Mouse (Mus musculus) gastrocnemius, postnatal 14 days (tissue): ENCODE measurements around the gene Aph1a. TPM values are rescaled to one million over a fixed set of nuclear protein-coding genes. Genes with fewer than 3 reads are reported as not detected.
A peak's percentile ranks its signal among the peaks of the same experiment; 100 is the strongest.
"Not testable (repeated sequence)": the region's sequence is repeated elsewhere in the genome, so short reads cannot be mapped to it uniquely, and the experiment has no call there.

Experiments used
- DNase-seq: peaks from one replicate; pipeline ENCODE4 v3.0.0; 2021; ENCODE audit warnings: mixed read lengths
- intact Hi-C: fragments of 180-260 bp; cut with DNase I; formaldehyde crosslinking; loops from one replicate; pipeline ENCODE4 v1.15.1; 2025; ENCODE audit warnings: low total_unique reads
- long read RNA-seq, 2 experiments: library from polyadenylated mRNA; stranded (forward); transcript quantifications; one replicate each; pipeline ENCODE4 v2.0.0; 2021
- total RNA-seq, 2 experiments: library from RNA; stranded (reverse); gene quantifications; 2 replicates each; pipeline ENCODE4 v1.2.3; 2021

The Aph1a gene
- 10 to 100 TPM; 53.0 to 56.6 TPM for total RNA-seq
- long read RNA-seq, experiment 1, transcript Aph1a-201 (6 exons, 2,863 nt): minor isoform, 5 of 37 reads
- long read RNA-seq, experiment 1, transcript Aph1a-202 (7 exons, 1,601 nt): major isoform, 18 of 37 reads
- long read RNA-seq, experiment 1, partial matches to known transcripts: 2 of 37 reads
- long read RNA-seq, experiment 1, other reads (novel, unspliced or antisense): 12 of 37 reads
- long read RNA-seq, experiment 2, transcript Aph1a-201 (6 exons, 2,863 nt): minor isoform, 9 of 37 reads
- long read RNA-seq, experiment 2, transcript Aph1a-202 (7 exons, 1,601 nt): major isoform, 15 of 37 reads
- long read RNA-seq, experiment 2, partial matches to known transcripts: 4 of 37 reads
- long read RNA-seq, experiment 2, other reads (novel, unspliced or antisense): 9 of 37 reads

- peak; percentile 97 for DNase-seq
- intact Hi-C loops: not testable (repeated sequence)
Observed at GRCm38 (mm10) chr3:95893606-95894316, at the start of gene Aph1a. Gene Aph1a, plus strand, starts transcription at chr3:95893969.

GRCm38 (mm10) chr3:95850611-95851010 lies 43.2 kb upstream of the Aph1a start:
- intact Hi-C loops: no loop called here
- no peak for DNase-seq

GRCm38 (mm10) chr3:95851317-95851716 lies 42.5 kb upstream of the Aph1a start:
- no peak for DNase-seq

GRCm38 (mm10) chr3:95855502-95856089 lies 38.2 kb upstream of the Aph1a start, which contains the start of gene Prpf3:
Gene Prpf3, minus strand, starts transcription at chr3:95855885.
- intact Hi-C loops: no loop called here
- peak; percentile 95 for DNase-seq

More at GRCm38 (mm10) chr3:95851317-95851716, 42.5 kb upstream of the Aph1a start:
- intact Hi-C loops: no loop called here

GRCm38 (mm10) chr3:95856115-95856514 lies 37.7 kb upstream of the Aph1a start:
- no peak for DNase-seq
- intact Hi-C loops: no loop called here

GRCm38 (mm10) chr3:95857050-95857449 lies 36.7 kb upstream of the Aph1a start:
- DNase-seq, intact Hi-C loops: not testable (repeated sequence)

GRCm38 (mm10) chr3:95858278-95858677 lies 35.5 kb upstream of the Aph1a start:
- DNase-seq, intact Hi-C loops: not testable (repeated sequence)

- DNase-seq: no peak
- intact Hi-C loops: loop anchor here (5.0 to 10.0 kb wide), 2 partner anchors 47 to 194 kb away; partner anchors contain the start of gene Vps45
Observed at GRCm38 (mm10) chr3:95860323-95860722, 33.4 kb upstream of the Aph1a start.

GRCm38 (mm10) chr3:95861216-95861615 lies 32.6 kb upstream of the Aph1a start:
- no peak for DNase-seq
- intact Hi-C loops: loop anchor here (5.0 to 10.0 kb wide), 2 partner anchors 46 to 194 kb away; partner anchors contain the start of gene Vps45

GRCm38 (mm10) chr3:95861796-95862195 lies 32.0 kb upstream of the Aph1a start:
- peak; percentile 48 for DNase-seq
- intact Hi-C loops: loop anchor here (5.0 to 10.0 kb wide), 2 partner anchors 46 to 193 kb away; partner anchors contain the start of gene Vps45

GRCm38 (mm10) chr3:95863578-95863977 lies 30.2 kb upstream of the Aph1a start:
- intact Hi-C loops: loop anchor here (5.0 to 10.0 kb wide), 2 partner anchors 44 to 191 kb away; partner anchors contain the start of gene Vps45
- no peak for DNase-seq

- no peak for DNase-seq
- intact Hi-C loops: loop anchor here (10.0 kb wide), 1 partner anchor 190 kb away; the partner anchor contains the start of gene Vps45
Observed at GRCm38 (mm10) chr3:95865050-95865449, 28.7 kb upstream of the Aph1a start.

- intact Hi-C loops: loop anchor here (10.0 kb wide), 1 partner anchor 189 kb away; the partner anchor contains the start of gene Vps45
- no peak for DNase-seq
Observed at GRCm38 (mm10) chr3:95865571-95865970, 28.2 kb upstream of the Aph1a start.

GRCm38 (mm10) chr3:95866071-95866470 lies 27.7 kb upstream of the Aph1a start:
- intact Hi-C loops: loop anchor here (10.0 kb wide), 1 partner anchor 189 kb away; the partner anchor contains the start of gene Vps45
- no peak for DNase-seq

- DNase-seq: no peak
- intact Hi-C loops: loop anchor here (10.0 kb wide), 1 partner anchor 187 kb away; the partner anchor contains the start of gene Vps45
Observed at GRCm38 (mm10) chr3:95867408-95867807, 26.4 kb upstream of the Aph1a start.

GRCm38 (mm10) chr3:95870976-95871375 lies 22.8 kb upstream of the Aph1a start:
- intact Hi-C loops: no loop called here
- DNase-seq: no peak

GRCm38 (mm10) chr3:95871392-95871867 lies 22.3 kb upstream of the Aph1a start, which contains the start of gene Mrps21:
Gene Mrps21, minus strand, starts transcription at chr3:95871519.
- DNase-seq: peak; percentile 87
- intact Hi-C loops: no loop called here

GRCm38 (mm10) chr3:95872048-95872447 lies 21.7 kb upstream of the Aph1a start:
- intact Hi-C loops: no loop called here
- DNase-seq: no peak

GRCm38 (mm10) chr3:95879063-95879462 lies 14.7 kb upstream of the Aph1a start:
- DNase-seq: no peak
- intact Hi-C loops: no loop called here
